Mouse (Mus musculus): ENCODE measurements around the gene Tha1.

GRCm38 (mm10) chr11:117882208-117882607 is 8.9 kb upstream of the Tha1 start:
- TF ChIP-seq CTCF (IDR thresholded peaks at IDR 0.05; ENCODE audit: low read depth), result no peak
- TF ChIP-seq EP300 (IDR thresholded peaks at IDR 0.05; ENCODE audit: low read depth), result no peak

Data from liver, postnatal 0 days (tissue).